Mouse (Mus musculus) neural tube, postnatal 0 days (tissue): ENCODE results near the gene Notch1. TPM values are rescaled to one million over a fixed set of nuclear protein-coding genes. Genes with fewer than 3 reads are reported as not detected.

Source experiments
- microRNA-seq: library from miRNA; unstranded; fragments of <30 nt; microRNA quantifications from one replicate; pipeline ENCODE4, GENCODE M21; 2016
- polyA plus RNA-seq: library from polyadenylated mRNA; unstranded; fragments of >200 nt; fragmentation: Nextera tagmentation; extraction: Ambion mirVana; gene quantifications from 2 replicates; pipeline ENCODE4 v1.2.1, GENCODE M21; 2015

The Notch1 gene
- polyA plus RNA-seq, result 9.1 and 10.9 TPM in 2 replicates

GRCm38 (mm10) chr2:26516275-26516674 lies at the start of gene Notch1:
Gene Notch1 (minus strand): TSS chr2:26516663.

DNA sequence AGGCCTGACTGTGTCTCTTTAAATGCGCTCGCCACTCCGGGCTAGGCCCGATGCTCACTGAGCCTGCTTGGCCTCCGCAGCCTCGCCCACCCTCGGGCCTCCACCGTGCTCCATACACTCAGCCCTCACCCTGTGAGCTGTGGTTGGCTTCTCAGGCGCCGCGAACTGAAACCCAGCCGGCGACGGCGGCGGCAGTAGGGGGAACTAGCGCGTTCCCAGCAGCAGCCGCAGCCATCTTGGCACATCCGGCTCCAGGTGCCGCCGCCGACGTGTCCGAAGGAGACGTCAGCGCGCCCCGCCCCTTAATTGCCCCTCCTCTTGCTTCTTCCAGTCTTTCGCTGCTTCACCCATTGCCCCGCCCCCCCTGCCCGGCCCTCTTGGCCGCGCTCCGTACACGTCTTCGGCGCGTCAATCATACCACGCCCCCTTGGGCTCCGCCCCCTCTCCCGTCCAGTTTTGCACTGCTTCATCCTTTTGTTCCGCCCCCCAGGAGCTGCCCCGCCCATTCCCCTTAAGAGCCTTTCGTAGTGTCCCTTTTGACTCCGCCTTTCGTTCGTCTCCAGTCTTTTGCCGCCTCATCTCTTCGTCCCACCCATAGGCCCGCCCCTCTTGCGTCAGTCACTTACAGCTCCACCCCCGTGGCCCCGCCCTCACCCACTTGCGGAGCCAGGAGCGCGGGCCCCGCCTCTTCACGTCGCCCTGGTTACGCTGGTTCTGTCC lies 71.4 kb downstream of the Notch1 start, which contains the start of gene Sec16a:
Sec16a (minus strand) TSS at position 271 of the 720 bp plus-strand sequence.

GRCm38 (mm10) chr2:26408515-26409356 lies 107.7 kb downstream of the Notch1 start, which contains the start of gene Inpp5e:
Gene Inpp5e (minus strand): TSS chr2:26409203.

Small RNA genes within 50 kb of the gene (microRNA-seq; reads per million reads assigned to microRNA genes)
- 1.2 reads per million for gene Mir6996

Other genes with a start within 250 kb of the Notch1 start
- gene Ccdc187, start 222.1 kb downstream of the Notch1 start, polyA plus RNA-seq, result 0.10 and 0.18 TPM in 2 replicates
- gene Gpsm1, start 201.1 kb downstream of the Notch1 start, polyA plus RNA-seq, result 114 and 134 TPM in 2 replicates
- gene Dnlz, start 164.6 kb downstream of the Notch1 start, polyA plus RNA-seq, result 28.5 and 29.0 TPM in 2 replicates
- gene Card9, start 155.7 kb downstream of the Notch1 start, polyA plus RNA-seq, result 1.5 and 2.4 TPM in 2 replicates
- gene Snapc4, start 136.0 kb downstream of the Notch1 start, polyA plus RNA-seq, result 22.5 and 33.1 TPM in 2 replicates
- gene Entr1, start 127.3 kb downstream of the Notch1 start, polyA plus RNA-seq, result 131 and 145 TPM in 2 replicates
- gene Pmpca, start 127.3 kb downstream of the Notch1 start, polyA plus RNA-seq, result 82.0 and 91.0 TPM in 2 replicates
- gene Inpp5e, start 107.5 kb downstream of the Notch1 start, polyA plus RNA-seq, result 16.3 and 18.7 TPM in 2 replicates
- 11.5 and 12.7 TPM in 2 replicates for gene Sec16a, start 71.4 kb downstream of the Notch1 start, polyA plus RNA-seq
- 68.9 and 76.0 TPM in 2 replicates for gene Egfl7, start 63.4 kb upstream of the Notch1 start, polyA plus RNA-seq
- not detected in 2 replicates for gene Gm20532, start 70.0 kb upstream of the Notch1 start, polyA plus RNA-seq
- gene Agpat2, start 87.8 kb upstream of the Notch1 start, polyA plus RNA-seq, result 8.2 and 8.4 TPM in 2 replicates
- gene Fam69b, start 111.8 kb upstream of the Notch1 start, polyA plus RNA-seq, result 148 and 150 TPM in 2 replicates
- gene Lcn4, start 154.6 kb upstream of the Notch1 start, polyA plus RNA-seq, result not detected in 2 replicates